Mouse (Mus musculus): ENCODE results near the gene Gm42688. TPM values are rescaled to one million over a fixed set of nuclear protein-coding genes. Genes with fewer than 3 reads are reported as not detected.

Gene Gm42688
- total RNA-seq, 2 experiments from 2014 or later = 3.9 to 5.0 TPM

DNA sequence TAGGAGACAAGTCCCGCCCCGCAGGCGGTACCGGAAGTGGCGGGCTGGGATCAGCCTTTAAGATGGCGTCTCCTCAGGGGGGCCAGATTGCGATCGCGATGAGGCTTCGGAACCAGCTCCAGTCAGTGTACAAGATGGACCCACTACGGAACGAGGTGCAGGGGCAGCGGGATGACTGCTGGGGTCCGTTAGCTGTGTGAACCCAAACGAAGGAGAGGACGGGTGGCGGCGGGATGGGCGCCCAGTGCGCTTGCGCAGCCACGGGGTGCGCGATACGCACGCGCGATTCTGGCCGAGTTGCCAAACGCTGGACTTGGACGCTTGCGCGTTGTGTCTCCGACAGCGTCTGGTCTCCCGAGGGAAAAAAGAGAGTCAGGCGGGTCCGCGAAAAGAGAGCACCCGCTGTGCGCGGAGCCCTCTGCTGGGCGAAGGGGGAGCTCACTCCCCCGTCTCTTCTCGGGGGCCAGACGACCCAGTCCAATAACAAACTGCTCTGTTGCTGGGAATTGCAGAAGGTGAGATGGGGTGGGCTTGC lies 23.0 kb upstream of the Gm42688 start:
- intact Hi-C loops (cut with DNase I) = loop anchor here (1.0 to 10.0 kb wide), 4 partner anchors 23 to 636 kb away; partner anchors contain the start of genes Aup1, Ccdc142, Gm42688 and Vax2

DNA sequence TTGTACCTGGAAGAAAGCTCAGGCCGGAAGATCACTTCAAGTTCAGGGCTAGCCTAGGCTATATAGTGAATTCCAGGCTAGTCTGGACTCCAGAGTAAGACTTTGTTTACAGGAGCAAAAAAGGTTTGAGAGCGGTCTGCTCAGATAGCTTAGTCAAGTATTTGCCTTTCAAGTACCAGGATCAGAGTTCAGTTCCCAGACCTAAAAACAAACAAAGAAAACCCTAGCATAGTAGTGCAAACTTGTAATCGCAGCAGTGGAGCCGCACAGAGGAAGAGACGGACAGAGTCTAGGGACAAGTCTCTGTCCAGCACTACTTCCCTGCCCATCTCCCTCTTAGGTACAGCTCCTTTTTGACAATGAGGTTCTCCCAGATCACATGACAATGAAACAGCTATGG lies 21.2 kb upstream of the Gm42688 start:
- intact Hi-C loops (cut with DNase I) = no loop called here
- no peak for DNase-seq (ENCODE audit: low spot score in 2 of 2)

More for the DNA sequence above, 23.0 kb upstream of the Gm42688 start:
- peak; percentile 99 for DNase-seq (ENCODE audit: low spot score in 2 of 2)

GRCm38 (mm10) chr6:83083497-83083896 lies 17.9 kb upstream of the Gm42688 start:
- DNase-seq (ENCODE audit: low spot score in 2 of 2) = no peak

DNA sequence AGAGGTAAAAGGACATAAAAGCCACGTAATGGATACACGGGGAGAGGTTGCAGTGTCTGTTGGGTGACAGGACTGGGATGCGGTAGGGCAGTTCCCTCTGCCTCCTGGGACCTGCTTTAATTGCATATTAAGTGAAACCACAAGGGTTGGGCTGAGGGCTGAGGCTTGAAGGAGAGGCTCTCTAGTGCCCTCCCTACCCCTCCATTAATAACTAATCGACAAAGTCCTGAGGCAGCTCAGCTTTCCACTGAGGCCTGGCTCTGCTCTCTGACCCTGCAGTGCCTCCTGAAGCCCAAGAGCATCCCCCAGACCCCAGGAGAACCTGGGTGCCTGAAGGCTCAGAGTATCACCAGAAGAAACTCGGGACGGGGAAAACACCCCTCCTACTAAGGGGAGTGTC lies 16.9 kb upstream of the Gm42688 start:
- DNase-seq (ENCODE audit: low spot score in 2 of 2) = no peak
- intact Hi-C loops (cut with DNase I) = no loop called here

More at GRCm38 (mm10) chr6:83083497-83083896, 17.9 kb upstream of the Gm42688 start:
- intact Hi-C loops (cut with DNase I) = no loop called here

DNA sequence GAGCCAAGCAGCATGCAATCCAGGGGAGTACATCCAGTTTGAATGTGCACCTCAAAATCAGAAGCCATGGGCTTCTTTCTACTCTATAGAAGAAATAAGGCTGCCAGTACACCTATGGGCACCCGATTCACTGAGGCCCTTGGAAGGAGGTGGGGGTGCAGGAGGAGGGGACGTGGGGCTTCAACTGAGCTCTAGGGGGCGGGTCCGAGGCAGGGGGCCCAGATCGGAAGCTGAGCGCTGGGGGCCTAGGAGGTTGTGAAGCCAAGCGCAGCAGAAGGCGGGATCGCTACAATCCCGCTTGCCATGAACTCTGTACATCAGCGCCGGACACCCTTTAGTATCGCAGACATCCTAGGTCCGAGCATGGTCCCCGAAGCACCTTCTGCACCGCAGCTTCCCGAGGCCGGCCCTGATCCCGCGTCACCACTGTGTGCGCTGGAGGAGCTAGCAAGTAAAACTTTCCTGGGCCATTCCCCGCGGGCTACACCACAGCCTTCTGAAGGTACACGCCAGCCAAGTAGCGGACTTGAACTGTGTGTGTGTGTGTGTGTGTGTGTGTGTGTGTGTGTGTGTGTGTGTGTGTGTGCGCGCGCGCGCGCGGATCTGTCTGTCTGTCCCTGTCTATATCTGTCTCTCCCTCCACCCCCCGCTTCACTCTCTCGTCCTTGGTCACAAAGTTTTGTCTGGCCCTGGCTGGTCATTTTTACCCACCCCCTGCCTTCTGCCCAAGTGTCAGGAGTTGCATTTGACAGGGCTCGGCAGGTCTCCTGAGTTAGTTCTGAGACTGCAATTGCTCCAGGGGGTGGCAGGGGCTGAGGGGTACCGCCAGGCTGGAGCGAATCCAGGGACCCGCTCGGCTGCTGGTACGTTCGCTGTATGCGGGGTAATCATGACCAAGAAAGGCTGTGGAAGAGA lies 15.0 kb upstream of the Gm42688 start, which contains the start of gene Lbx2:
Lbx2 (plus strand) TSS at position 247 of the 915 bp plus-strand sequence.
- DNase-seq (ENCODE audit: low spot score in 2 of 2) = no peak
- intact Hi-C loops (cut with DNase I) = no loop called here

DNA sequence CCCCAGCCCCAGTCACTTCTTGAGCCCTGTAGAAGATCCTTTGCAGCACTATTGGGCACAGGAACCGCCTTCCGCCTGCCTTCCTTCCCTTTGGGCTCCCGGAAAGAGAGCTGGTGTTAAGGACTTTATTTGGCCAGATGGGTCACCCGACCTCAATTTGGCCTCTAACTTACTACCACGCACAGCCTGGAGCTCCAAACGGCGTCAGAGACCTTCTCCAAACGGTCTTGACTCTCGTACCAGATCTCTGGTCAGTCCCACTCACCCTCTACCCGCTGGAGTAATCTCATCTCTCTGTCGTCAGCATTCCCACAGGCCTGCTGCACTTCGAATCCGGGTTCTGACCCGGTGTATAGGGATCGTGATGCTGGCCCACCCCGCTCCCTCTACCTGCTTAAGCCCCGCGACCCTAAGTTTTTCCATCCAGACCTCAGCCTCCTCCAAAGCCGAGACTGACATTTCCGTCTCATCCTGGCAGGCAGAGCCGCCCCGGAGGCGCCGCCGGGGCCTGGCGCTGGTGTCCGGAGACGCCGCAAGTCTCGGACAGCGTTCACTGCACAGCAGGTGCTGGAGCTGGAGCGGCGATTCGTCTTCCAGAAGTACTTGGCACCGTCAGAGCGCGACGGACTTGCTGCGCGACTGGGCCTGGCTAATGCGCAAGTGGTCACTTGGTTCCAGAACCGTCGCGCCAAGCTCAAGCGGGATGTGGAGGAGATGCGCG lies 14.1 kb upstream of the Gm42688 start:
- intact Hi-C loops (cut with DNase I) = no loop called here
- DNase-seq (ENCODE audit: low spot score in 2 of 2) = no peak

DNA sequence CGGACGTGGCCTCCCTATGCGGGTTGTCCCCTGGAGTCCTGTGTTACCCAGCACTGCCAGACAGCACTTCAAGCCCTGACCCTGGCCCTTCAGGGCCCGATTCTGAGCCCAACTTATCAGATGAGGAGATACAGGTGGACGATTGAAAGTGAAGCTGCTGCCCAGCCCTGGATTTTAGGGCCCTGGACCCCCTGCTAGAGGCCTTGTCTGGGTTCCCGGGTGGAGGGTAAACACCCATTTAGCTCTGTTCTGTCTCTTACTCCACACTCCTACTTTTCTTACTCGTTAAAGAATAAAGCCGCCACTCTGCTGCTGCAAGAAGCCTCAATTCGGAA lies 13.5 kb upstream of the Gm42688 start:
- intact Hi-C loops (cut with DNase I) = no loop called here
- DNase-seq (ENCODE audit: low spot score in 2 of 2) = no peak

GRCm38 (mm10) chr6:83092416-83093127 lies 8.8 kb upstream of the Gm42688 start:
- intact Hi-C loops (cut with DNase I) = no loop called here
- DNase-seq (ENCODE audit: low spot score in 2 of 2) = no peak

GRCm38 (mm10) chr6:83095968-83096367 lies 5.4 kb upstream of the Gm42688 start:
- intact Hi-C loops (cut with DNase I) = no loop called here

DNA sequence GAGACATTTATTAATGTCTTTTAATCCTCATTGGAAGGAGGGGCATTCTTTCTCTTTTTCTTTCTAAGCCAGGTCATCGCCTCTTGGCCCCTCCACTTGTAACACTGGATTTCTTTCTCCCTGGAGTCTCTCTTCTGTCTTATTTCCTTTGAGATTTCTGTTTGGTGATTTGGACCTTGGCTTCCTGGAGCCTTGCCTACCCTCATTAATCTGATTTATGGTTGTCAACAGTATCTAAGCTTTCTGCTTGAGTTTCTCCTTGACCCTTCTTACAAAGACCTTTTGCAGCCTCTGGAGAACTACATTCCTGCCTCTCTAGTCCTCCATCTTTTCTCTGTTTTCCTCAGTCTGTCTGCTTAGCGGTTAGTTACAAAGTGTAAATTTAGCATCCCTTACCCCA lies 3.0 kb upstream of the Gm42688 start:
- no peak for DNase-seq (ENCODE audit: low spot score in 2 of 2)
- intact Hi-C loops (cut with DNase I) = no loop called here

More at GRCm38 (mm10) chr6:83095968-83096367, 5.4 kb upstream of the Gm42688 start:
- no peak for DNase-seq (ENCODE audit: low spot score in 2 of 2)

GRCm38 (mm10) chr6:83101688-83102556 lies 505 bp downstream of the Gm42688 start:
- DNase-seq (ENCODE audit: low spot score in 2 of 2) = peak; percentile 60 to 71
- intact Hi-C loops (cut with DNase I) = loop anchor here (1.0 to 10.0 kb wide), 4 partner anchors 24 to 187 kb away; partner anchors contain the start of gene Aup1

GRCm38 (mm10) chr6:83103130-83103650 lies 1.8 kb downstream of the Gm42688 start:
- DNase-seq (ENCODE audit: low spot score in 2 of 2) = no peak
- intact Hi-C loops (cut with DNase I) = loop anchor here (10.0 kb wide), 1 partner anchor 188 kb away; no protein-coding TSS in a partner anchor

DNA sequence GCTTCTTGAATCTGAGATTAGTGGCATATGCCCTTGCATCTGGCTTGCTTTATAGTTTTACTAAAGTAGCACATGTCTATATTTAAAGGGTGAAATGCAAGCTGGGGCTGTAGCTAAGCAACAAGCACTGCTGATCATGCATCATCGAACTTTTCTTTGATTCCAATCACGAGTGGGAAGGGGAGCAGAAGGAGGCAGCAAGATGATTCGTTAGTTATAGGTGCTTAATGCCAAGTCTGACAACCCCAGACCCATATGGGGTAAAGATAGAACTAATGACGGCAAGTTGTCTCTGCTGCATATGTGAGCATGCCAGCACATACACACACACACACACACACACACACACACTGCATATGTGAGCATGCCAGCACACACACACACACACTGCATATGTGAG lies 2.7 kb downstream of the Gm42688 start:
- intact Hi-C loops (cut with DNase I) = loop anchor here (10.0 kb wide), 1 partner anchor 189 kb away; no protein-coding TSS in a partner anchor
- DNase-seq (ENCODE audit: low spot score in 2 of 2) = peak; percentile 27 to 75

- DNase-seq (ENCODE audit: low spot score in 2 of 2) = peak; percentile 42 to 67
- intact Hi-C loops (cut with DNase I) = loop anchor here (10.0 kb wide), 1 partner anchor 193 kb away; no protein-coding TSS in a partner anchor
These were observed 6.4 kb downstream of the Gm42688 start for GRCm38 (mm10) chr6:83107566-83108400.

- intact Hi-C loops (cut with DNase I) = loop anchor here (10.0 kb wide), 1 partner anchor 194 kb away; no protein-coding TSS in a partner anchor
These were observed 7.6 kb downstream of the Gm42688 start, which contains the start of gene Mrpl53 for GRCm38 (mm10) chr6:83108762-83109668. Gene Mrpl53, plus strand, starts transcription at chr6:83109040.

DNA sequence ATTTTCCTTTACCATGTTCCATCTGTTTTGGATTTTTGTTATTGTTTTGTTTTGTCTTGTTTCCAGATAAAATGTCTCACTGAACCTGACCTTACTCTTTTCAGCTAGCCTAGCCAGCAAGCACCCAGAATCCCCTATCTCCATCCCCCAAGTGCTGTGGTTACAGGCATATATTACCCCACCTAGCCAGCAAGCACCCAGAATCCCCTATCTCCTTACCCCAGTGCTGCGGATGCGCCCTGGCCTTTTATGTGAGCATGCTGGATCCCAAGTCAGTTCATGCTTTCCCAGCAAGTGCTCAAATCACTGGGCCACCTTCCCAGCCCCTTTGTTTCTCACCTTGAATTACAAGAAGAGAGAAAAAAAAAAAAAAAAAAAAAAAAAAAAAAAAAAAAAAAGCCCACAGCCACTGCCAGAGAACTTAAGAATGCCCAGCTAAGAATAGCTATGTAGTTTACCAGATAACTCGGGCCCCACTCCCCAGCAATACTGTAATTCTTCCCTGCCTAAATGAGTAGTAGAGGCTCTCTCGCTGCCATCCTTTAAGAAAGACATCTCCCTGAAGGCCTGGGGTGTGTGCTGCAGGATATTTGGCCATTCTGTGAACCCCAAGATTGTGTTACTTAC lies 10.2 kb downstream of the Gm42688 start:
- intact Hi-C loops (cut with DNase I) = no loop called here
- no peak for DNase-seq (ENCODE audit: low spot score in 2 of 2)

More at GRCm38 (mm10) chr6:83108762-83109668, 7.6 kb downstream of the Gm42688 start, which contains the start of gene Mrpl53:
- peak; percentile 80 to 81 for DNase-seq (ENCODE audit: low spot score in 2 of 2)
